Mouse (Mus musculus): ENCODE measurements around the gene Trf.

Gene Trf

DNA sequence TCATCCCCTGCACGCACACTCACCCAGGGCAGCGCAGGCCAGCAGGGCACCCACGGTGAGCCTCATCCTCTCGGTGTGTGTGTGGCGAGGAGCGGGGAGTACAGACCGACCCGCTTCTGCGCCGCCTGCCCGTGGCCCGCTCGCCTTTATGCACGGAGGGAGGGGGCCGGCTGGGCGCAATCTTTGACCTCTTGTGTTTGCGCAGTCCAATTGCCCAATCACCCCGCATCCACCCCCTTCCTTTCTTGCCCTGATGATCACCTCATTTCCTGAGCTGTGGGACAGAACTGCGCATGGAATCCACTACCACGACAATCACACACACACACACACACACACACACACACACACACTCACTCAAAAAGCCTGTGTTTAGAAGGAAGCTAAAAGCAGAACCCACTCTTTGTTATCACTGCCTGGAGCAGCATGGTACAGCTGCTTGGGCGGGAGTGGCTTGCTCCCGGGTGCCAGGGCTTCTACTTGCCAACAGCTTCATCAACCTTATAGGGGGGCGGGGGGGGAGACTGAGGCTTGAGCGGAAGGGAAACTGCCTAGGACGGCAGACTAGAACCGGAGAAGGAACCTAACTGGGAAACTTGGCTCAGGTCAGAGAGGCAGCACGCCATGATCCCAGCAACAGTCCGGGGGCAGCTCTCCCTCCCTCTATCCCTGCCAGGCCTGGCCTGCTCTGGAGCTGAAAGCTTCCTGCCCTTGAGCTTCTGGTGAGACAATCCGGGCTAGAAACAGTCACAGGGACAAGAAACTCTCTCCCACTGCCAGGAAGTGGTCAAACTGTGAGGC, at the start of gene Trf, which contains the start of gene Gm20425:
Trf (minus strand) TSS at position 294 of the 801 bp plus-strand sequence.
Gm20425 (minus strand) TSS at position 157 of the 801 bp plus-strand sequence.
- peak in 1 of 2 experiments; percentile 20 for DNase-seq (ENCODE audit: low read depth in 2 of 2, low spot score in 2 of 2)

DNA sequence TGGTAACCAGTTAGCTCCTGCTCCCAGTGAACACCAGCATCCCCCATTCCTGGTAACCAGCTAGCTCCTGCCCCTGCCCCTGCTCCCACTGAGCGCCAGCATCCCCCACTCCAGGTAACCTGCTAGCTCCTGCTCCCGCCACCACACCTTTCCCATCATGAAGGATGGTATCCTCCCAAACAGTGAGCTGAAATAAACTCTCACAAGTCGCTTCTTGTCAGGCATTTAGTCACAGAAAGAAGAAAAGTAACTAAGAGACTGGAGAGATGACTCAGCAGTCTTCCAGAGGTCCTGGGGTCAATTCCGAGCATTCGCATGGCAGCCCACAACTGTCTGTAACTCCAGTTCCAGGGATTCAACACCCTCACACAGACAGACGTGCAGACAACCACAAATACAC, 46.6 kb upstream of the Trf start:
- no peak for DNase-seq (ENCODE audit: low read depth in 2 of 2, low spot score in 2 of 2)

GRCm38 (mm10) chr9:103275676-103276075, 45.4 kb upstream of the Trf start:
- DNase-seq (ENCODE audit: low read depth in 2 of 2, low spot score in 2 of 2), result no peak

- DNase-seq (ENCODE audit: low read depth in 2 of 2, low spot score in 2 of 2), result no peak
These were observed 44.6 kb upstream of the Trf start for GRCm38 (mm10) chr9:103274819-103275218.

- DNase-seq (ENCODE audit: low read depth in 2 of 2, low spot score in 2 of 2), result no peak
These were observed 40.9 kb upstream of the Trf start for GRCm38 (mm10) chr9:103271104-103271503.

DNA sequence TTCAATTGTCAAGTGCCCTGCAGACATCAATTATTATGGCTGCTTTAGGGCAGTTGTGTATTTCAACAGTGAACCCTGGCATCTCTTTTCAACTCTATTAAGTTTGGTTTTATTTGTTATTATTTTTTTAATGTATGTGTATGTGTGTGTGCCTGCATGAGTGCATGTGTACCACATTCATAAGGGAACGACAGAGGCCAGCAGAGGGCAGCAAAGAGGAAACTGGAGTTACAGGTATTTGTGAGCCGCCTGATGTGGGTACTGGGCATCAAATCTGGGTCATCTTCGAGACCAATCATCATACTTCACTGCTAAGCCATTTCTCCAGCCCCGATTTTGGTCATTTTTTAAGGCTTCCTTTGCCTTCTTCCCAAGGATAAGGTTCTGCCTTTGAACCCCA, 35.5 kb upstream of the Trf start:
- DNase-seq (ENCODE audit: low read depth in 2 of 2, low spot score in 2 of 2), result no peak

DNA sequence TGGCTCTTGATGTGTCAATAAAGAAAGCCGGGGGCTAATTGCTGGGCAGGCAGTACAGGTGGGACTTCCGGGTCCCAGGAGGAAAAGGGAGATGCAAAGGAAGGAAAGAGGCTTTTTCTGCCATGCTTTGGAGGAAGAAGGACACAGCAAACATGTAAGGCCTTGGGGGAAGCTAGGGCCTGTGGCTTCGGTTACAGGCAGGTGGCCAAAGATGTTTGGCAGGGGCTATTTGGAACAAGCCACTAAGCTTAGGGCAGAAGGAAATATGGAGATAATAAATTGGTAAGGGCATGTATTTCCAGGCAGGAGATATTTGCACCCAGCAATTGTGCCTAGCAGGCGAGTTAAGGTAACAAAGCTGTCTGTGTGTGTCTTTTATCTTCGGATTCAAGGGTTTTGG, 22.7 kb upstream of the Trf start:
- DNase-seq (ENCODE audit: low read depth in 2 of 2, low spot score in 2 of 2), result no peak

DNA sequence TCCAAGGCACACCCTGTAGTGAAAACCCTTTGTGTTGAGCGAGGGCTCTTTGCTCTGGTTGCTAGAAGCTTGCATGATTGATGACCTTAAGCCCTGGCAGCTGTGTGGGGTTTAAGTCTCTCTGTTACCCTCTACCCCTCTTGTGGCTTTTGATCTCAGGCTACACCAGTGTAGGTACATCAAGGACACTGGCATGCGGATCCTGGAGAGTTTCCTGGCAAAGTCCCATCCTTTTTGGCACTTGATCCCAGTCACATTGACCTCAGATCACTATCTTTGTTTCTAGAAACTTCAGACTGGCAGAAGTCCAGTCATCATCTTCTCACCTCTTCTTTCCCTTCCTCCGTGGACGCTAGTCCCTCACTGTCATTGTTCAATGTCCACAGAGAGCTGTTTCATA, 18.4 kb upstream of the Trf start:
- DNase-seq (ENCODE audit: low read depth in 2 of 2, low spot score in 2 of 2), result no peak

DNA sequence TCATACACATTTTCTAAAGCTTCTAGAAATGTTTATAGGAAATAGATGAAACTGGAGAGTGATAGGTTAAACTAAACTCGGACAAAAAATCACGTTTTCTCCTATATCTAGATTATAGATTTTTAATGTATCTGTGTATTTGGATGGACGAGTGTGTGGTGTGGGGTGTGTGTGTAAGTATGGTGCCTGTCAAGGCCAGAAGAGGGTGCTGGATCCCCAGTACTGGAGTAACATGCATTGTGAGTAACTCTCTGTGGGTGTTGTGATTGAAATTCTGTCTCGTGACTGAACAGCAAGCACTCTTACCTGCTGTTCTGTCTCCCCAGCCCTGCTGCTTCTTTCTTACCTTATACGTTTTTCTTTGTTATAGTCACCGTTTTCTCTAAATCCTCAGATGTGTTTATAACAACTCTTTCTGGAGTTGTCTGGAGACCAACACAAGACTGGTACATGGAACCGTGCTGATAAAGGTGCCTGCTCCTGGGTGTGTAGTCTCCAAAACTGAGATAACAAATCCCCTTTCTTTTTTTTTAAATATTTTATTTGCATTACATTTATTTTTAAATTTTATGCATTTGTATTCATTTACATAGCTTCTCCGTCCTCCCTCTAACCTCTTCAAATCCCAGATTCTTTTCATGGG, 16.4 kb upstream of the Trf start:
- no peak for DNase-seq (ENCODE audit: low read depth in 2 of 2, low spot score in 2 of 2)

GRCm38 (mm10) chr9:103243640-103244039, 13.4 kb upstream of the Trf start:
- DNase-seq (ENCODE audit: low read depth in 2 of 2, low spot score in 2 of 2), result no peak

GRCm38 (mm10) chr9:103241206-103241605, 11.0 kb upstream of the Trf start:
- no peak for DNase-seq (ENCODE audit: low read depth in 2 of 2, low spot score in 2 of 2)

DNA sequence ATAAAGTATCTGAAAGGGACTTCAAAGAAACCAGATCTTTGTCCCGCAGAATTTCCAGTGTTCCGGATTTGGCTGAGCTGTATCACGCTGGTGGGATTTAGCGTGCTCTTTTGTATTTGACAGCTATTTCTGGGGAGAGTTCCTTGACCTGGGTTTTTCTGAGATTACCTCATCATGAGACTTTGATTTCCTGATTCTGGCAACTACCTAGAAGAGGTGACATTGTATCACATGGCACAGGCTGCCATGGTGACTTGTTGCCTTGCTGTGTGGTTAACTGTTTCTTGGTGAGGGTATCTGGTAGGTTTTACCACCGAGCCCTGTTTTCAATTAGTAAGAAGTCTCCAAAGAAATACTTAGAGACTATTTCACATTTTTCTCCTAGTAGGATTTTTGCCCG, 9.2 kb upstream of the Trf start:
- DNase-seq (ENCODE audit: low read depth in 2 of 2, low spot score in 2 of 2), result no peak

- DNase-seq (ENCODE audit: low read depth in 2 of 2, low spot score in 2 of 2), result no peak
These were observed 4.4 kb upstream of the Trf start for GRCm38 (mm10) chr9:103234565-103235165.

GRCm38 (mm10) chr9:103234059-103234458, 3.8 kb upstream of the Trf start:
- DNase-seq (ENCODE audit: low read depth in 2 of 2, low spot score in 2 of 2), result no peak

DNA sequence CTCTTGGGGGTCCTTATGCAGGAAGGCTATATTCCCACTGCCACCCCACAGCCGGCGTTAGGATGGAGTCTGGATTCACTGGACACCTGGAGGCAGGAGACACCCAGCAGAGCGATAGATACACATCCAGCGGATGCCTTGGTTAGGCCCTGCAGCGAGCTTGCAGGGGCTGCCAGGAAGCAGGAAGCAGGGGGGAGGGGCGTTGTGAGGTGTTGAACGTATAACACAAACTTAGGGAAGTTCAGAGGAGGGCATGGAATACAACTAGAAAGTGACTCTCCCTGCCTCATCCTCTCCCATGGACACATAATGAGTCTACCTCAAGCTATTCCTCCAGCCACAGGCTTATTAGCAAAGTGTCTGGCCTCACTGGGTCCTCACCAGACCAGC, 2.8 kb upstream of the Trf start:
- peak in 1 of 2 experiments; percentile 18 for DNase-seq (ENCODE audit: low read depth in 2 of 2, low spot score in 2 of 2)

DNA sequence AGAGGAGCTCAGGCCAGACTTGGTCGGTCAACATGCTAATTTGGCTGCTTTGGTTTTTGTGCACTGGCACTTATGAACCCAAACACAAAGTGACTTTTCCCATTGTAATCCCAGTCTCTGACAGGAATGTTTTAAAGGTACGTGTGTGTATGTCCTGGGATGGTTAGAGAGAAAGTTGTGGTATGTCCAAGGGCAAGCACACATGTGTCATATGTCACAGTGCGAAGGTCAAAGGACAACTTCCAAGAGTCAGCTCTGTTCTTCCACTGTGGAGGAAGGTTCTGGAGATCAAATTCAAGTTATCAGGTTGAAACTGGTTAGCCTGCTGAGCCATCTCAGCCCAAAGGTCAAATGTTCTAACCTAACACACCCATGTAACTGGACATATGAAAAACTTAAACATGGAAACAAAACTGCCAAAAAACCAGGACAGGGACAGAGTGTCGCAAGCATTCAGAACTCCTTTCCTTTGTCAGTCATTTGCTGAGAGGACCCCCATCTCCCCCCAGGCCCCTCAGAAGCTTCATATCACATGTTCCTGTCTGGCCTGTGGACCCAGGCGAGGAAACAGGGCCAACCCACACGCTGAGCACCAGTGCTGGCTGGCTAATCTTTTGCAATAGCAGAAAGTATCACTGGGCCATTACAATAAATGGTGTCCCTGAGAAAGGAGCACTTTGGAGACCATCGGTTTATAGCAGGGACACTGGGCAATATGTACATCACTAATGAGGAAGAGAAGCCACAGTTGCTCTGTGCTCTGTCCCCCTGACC, 2.2 kb upstream of the Trf start:
- DNase-seq (ENCODE audit: low read depth in 2 of 2, low spot score in 2 of 2), result no peak

- no peak for DNase-seq (ENCODE audit: low read depth in 2 of 2, low spot score in 2 of 2)
These were observed 992 bp downstream of the Trf start for GRCm38 (mm10) chr9:103229037-103229867.

DNA sequence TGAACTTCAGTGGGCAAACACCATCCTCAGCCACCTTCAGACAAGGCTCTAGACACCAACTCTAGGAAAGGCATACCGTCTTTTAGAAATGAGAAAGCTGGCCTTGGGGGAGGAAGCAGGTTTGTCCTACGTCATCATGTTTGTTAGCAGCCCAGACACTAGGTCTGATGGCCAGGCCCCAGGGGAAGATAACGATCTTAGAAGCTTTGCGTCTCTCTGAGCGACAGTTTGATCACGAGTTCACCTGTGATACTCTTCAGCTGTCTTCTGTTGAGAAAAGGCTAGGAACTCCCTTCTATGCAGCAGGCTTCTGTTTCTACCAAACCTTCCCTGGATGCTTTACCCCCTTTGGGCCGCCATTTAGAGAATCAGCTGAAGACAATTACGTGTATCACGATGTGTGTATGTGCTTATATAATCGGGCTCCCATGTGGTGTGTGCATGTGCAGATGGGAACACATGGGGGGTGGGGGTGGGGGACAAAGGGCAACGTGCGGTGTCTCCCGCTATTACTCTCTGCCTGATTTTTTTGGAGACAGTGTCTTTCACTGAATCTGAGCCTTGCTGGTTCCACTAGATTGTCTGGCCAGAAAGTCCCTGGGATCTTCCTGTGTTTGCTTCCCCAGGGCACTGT, 1.8 kb downstream of the Trf start:
- no peak for DNase-seq (ENCODE audit: low read depth in 2 of 2, low spot score in 2 of 2)

GRCm38 (mm10) chr9:103227760-103228159, 2.5 kb downstream of the Trf start:
- DNase-seq (ENCODE audit: low read depth in 2 of 2, low spot score in 2 of 2), result no peak

DNA sequence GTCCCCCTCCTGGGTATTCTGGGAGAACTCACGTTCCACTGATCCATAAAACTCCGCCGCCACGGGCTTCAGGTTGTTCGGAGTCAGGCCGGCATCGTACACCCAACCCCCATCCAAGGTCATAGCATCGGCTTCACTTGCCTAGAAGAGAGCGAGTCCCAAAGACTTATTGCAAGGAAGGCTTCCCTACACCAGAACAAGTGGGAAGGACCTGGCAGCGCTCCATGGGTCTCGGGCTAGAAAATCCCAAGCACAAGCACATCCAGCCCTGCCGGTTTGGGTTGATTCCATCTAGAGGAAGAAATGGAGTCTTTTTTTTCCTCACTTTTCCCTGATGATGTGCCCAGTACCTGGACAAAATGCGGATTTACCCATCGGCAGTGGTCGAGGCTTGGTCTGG, 3.4 kb downstream of the Trf start:
- no peak for DNase-seq (ENCODE audit: low read depth in 2 of 2, low spot score in 2 of 2)

Measured in CD8-positive naive resting alpha-beta T cell, adult 2 months (primary cell).